Mouse (Mus musculus) erythroblast, embryonic 14.5 days (primary cell): ENCODE results near the gene Thsd4.

Source experiments
- GATA1 ChIP-seq: IDR thresholded peaks from 2 replicates; pipeline ENCODE4 v1.6.1; 2012; ENCODE audit warnings: low read length, inconsistent platforms, mixed read lengths
- TAL1 ChIP-seq: IDR thresholded peaks from 3 replicates; pipeline ENCODE4 v1.6.1; 2012; ENCODE audit warnings: low read length, inconsistent platforms, mixed read lengths

- TF ChIP-seq TAL1: no peak
- TF ChIP-seq GATA1: no peak
These were observed 429.4 kb downstream of the Thsd4 start for GRCm38 (mm10) chr9:60092428-60092827.
